Mouse (Mus musculus): Measurements from ENCODE around the gene Fcgr3. TPM values are rescaled to one million over a fixed set of nuclear protein-coding genes. Genes with fewer than 3 reads are reported as not detected.

Gene Fcgr3
- polyA plus RNA-seq, 1 experiment from 2014 or later, result 29.8 TPM

Small RNA genes within 50 kb of the gene (microRNA-seq; reads per million reads assigned to microRNA genes)
- gene Gm27552 (ENCODE audit: borderline number of aligned reads), result not detected
- not detected for gene Gm27844 (ENCODE audit: borderline number of aligned reads)
- 21.5 reads per million, percentile 32 among the genes with 10 or more reads in this experiment for gene Mir6546 (ENCODE audit: borderline number of aligned reads)

Other genes starting within 250 kb of the Fcgr3 start
- 11.5 and 12.4 TPM in 2 replicates for gene Atf6, start 197.2 kb downstream of the Fcgr3 start, polyA plus RNA-seq (2014; fragmentation: Nextera tagmentation; extraction: Ambion mirVana)
- gene Gm26620, start 179.9 kb downstream of the Fcgr3 start, polyA plus RNA-seq (2014; fragmentation: Nextera tagmentation; extraction: Ambion mirVana), result 0.62 TPM in 1 of 2 replicates, not detected in the other
- gene Dusp12, start 179.4 kb downstream of the Fcgr3 start, polyA plus RNA-seq (2014; fragmentation: Nextera tagmentation; extraction: Ambion mirVana), result 34.8 and 36.7 TPM in 2 replicates
- gene Fcrlb, start 152.0 kb downstream of the Fcgr3 start, polyA plus RNA-seq (2014; fragmentation: Nextera tagmentation; extraction: Ambion mirVana), result 0.14 TPM in 1 of 2 replicates, not detected in the other
- 0.35 and 0.45 TPM in 2 replicates for gene Fcrla, start 137.4 kb downstream of the Fcgr3 start, polyA plus RNA-seq (2014; fragmentation: Nextera tagmentation; extraction: Ambion mirVana)
- gene Fcgr2b, start 88.4 kb downstream of the Fcgr3 start, polyA plus RNA-seq (2014; fragmentation: Nextera tagmentation; extraction: Ambion mirVana), result 1.8 and 2.0 TPM in 2 replicates
- 1.5 and 2.4 TPM in 2 replicates for gene Fcgr4, start 46.0 kb downstream of the Fcgr3 start, polyA plus RNA-seq (2014; fragmentation: Nextera tagmentation; extraction: Ambion mirVana)
- gene Cfap126, start 49.0 kb upstream of the Fcgr3 start, polyA plus RNA-seq (2014; fragmentation: Nextera tagmentation; extraction: Ambion mirVana), result 1.4 and 2.2 TPM in 2 replicates
- gene Sdhc, start 85.7 kb upstream of the Fcgr3 start, polyA plus RNA-seq (2014; fragmentation: Nextera tagmentation; extraction: Ambion mirVana), result 261 and 281 TPM in 2 replicates
- gene Mpz, start 85.8 kb upstream of the Fcgr3 start, polyA plus RNA-seq (2014; fragmentation: Nextera tagmentation; extraction: Ambion mirVana), result 0.14 TPM in 1 of 2 replicates, not detected in the other
- 1.2 and 1.9 TPM in 2 replicates for gene Pcp4l1, start 131.3 kb upstream of the Fcgr3 start, polyA plus RNA-seq (2014; fragmentation: Nextera tagmentation; extraction: Ambion mirVana)
- 0.16 TPM in 2 replicates for gene Nr1i3, start 149.0 kb upstream of the Fcgr3 start, polyA plus RNA-seq (2014; fragmentation: Nextera tagmentation; extraction: Ambion mirVana)
- gene Tomm40l, start 157.6 kb upstream of the Fcgr3 start, polyA plus RNA-seq (2014; fragmentation: Nextera tagmentation; extraction: Ambion mirVana), result 32.3 and 32.4 TPM in 2 replicates
- gene Apoa2, start 160.1 kb upstream of the Fcgr3 start, polyA plus RNA-seq (2014; fragmentation: Nextera tagmentation; extraction: Ambion mirVana), result 2,189 and 2,339 TPM in 2 replicates
- gene Fcer1g, start 169.4 kb upstream of the Fcgr3 start, polyA plus RNA-seq (2014; fragmentation: Nextera tagmentation; extraction: Ambion mirVana), result 70.9 and 83.6 TPM in 2 replicates
- 1.6 and 2.0 TPM in 2 replicates for gene Adamts4, start 185.5 kb upstream of the Fcgr3 start, polyA plus RNA-seq (2014; fragmentation: Nextera tagmentation; extraction: Ambion mirVana)
- gene Ndufs2, start 186.5 kb upstream of the Fcgr3 start, polyA plus RNA-seq (2014; fragmentation: Nextera tagmentation; extraction: Ambion mirVana), result 256 and 262 TPM in 2 replicates
- gene B4galt3, start 205.4 kb upstream of the Fcgr3 start, polyA plus RNA-seq (2014; fragmentation: Nextera tagmentation; extraction: Ambion mirVana), result 49.0 and 50.6 TPM in 2 replicates
- 131 and 133 TPM in 2 replicates for gene Ppox, start 216.3 kb upstream of the Fcgr3 start, polyA plus RNA-seq (2014; fragmentation: Nextera tagmentation; extraction: Ambion mirVana)
- 51.0 and 53.1 TPM in 2 replicates for gene Usp21, start 223.1 kb upstream of the Fcgr3 start, polyA plus RNA-seq (2014; fragmentation: Nextera tagmentation; extraction: Ambion mirVana)
- gene Ufc1, start 230.1 kb upstream of the Fcgr3 start, polyA plus RNA-seq (2014; fragmentation: Nextera tagmentation; extraction: Ambion mirVana), result 83.7 TPM in 2 replicates

Measured in liver, embryonic 11.5 days (tissue).